Mouse (Mus musculus): Measurements from ENCODE around the gene Bloc1s1.

Gene Bloc1s1

DNA sequence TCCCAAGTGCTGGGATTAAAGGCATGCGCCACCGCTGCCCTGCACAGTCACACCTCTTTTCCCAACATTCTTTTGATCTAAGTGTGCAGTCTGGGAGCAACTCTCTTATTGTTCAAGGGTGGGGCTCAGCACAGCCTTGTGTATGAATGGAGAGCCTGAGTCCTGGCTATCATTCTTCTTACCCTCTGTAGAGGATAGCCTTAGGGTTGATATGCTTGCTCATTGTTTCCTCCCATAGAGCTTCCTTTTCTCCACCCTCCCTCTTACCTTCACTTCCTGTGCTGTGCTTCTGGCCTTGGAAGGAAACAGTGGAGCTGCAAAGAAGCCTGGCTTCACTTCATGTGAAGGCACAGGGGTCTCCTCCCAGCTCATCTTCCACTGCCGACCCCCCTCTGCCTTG, 23.1 kb downstream of the Bloc1s1 start, which contains the start of gene Cd63:
Gene Cd63, plus strand, starts transcription at position 292 of the 400 bp plus-strand sequence.
- ChIA-PET CTCF (interaction anchor here in 3 of 4 experiments (0.6 to 3.8 kb wide), 6 partner anchors 13 to 279 kb away, joined by 3 to 29 read pairs (median 6); no protein-coding TSS in a partner anchor), POLR2A (interaction anchor here (0.6 to 4.6 kb wide), 28 partner anchors 8 to 532 kb away, joined by 3 to 34 read pairs (median 4); partner anchors contain the start of genes Bloc1s1 (in 2 of the 4), Gdf11 (in 2 of the 4), Rab5b (in 2 of the 4) and Rdh5 (in 2 of the 4))

DNA sequence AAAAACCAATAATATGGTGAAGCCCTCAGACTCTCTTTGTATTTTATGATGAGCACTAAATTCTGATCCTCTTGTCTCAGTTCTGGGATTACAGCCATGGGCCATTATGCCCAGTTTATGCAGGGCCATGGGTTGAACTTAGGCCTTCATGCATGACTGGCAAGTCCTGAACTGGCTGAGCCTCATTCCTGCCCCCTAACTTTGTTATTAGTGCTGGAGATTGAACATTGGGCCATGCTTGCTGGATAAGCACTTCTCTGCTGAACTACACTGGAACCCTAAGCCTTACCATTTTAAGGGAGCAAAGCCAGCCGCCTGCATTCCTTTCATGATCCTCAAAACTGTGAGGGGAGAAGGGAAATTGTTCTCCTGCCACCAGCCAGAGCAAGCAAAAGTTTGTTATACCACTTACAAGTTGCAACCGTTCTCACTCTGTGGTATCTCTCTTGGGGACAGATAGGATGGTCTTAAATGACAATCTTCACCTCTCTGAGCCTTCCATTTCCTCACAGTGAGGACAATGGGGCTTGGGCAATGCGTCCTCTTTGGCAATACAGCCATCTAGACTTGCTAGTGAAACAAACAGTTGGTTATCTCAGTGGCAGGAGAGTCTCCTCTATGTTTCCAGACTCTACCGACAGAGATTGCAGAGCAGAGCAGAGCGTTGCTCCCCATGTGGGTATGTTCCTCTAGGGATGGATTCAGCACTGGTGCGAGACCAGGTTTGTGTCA, 23.9 kb downstream of the Bloc1s1 start:
- ChIA-PET CTCF (interaction anchor here in 3 of 4 experiments (0.6 to 3.8 kb wide), 6 partner anchors 13 to 278 kb away, joined by 3 to 29 read pairs (median 6); no protein-coding TSS in a partner anchor), POLR2A (interaction anchor here (0.7 to 4.6 kb wide), 25 partner anchors 9 to 1766 kb away, joined by 3 to 34 read pairs (median 4); partner anchors contain the start of genes Bloc1s1 (in 2 of the 4), Gdf11 (in 2 of the 4), Rdh5 (in 2 of the 4) and Pa2g4 (in 1 of the 4))

GRCm38 (mm10) chr10:128897501-128897900, 26.3 kb downstream of the Bloc1s1 start:
- ChIA-PET CTCF (interaction anchor here in 3 of 4 experiments (0.6 to 2.8 kb wide), 5 partner anchors 16 to 535 kb away, joined by 3 to 19 read pairs (median 4); no protein-coding TSS in a partner anchor), POLR2A (interaction anchor here in 2 of 4 experiments (1.2 to 4.0 kb wide), 6 partner anchors 12 to 77 kb away, joined by 3 to 23 read pairs (median 7); partner anchors contain the start of gene Ormdl2 (in 1 of the 2))

DNA sequence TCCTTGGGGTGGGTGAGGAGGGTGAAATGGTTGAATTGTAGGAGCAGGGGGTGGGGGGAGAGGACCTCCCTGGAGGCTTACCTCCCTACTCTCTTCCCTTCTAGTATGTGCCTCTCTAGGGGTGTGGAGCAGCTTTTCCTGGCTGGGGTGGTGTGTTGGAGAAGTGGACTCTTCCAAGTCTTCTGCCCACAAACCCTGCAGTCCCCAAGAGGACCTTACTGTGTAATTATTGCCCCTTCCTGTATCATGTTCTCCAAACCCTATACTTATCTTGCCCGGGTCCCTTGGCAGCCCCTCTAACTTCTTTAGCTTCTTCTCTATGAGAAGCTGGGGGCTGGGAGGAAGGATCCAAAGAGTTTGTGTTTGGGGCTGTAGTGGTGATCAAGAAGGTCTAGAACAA, 27.0 kb downstream of the Bloc1s1 start:
- CTCF ChIA-PET = interaction anchor here (0.6 to 3.7 kb wide), 11 partner anchors 13 to 534 kb away, joined by 3 to 19 read pairs (median 8); no protein-coding TSS in a partner anchor

GRCm38 (mm10) chr10:128895952-128896693, 27.7 kb downstream of the Bloc1s1 start:
- CTCF ChIA-PET = interaction anchor here (0.6 to 3.7 kb wide), 22 partner anchors 10 to 534 kb away, joined by 3 to 19 read pairs (median 4); partner anchors contain the start of gene Rdh5 (in 1 of the 4)
- POLR2A ChIA-PET = interaction anchor here in 2 of 4 experiments (0.6 to 4.0 kb wide), 23 partner anchors 10 to 557 kb away, joined by 3 to 23 read pairs (median 3); partner anchors contain the start of genes Bloc1s1 (in 2 of the 2), Myl6 (in 1 of the 2), Ormdl2 (in 1 of the 2) and Rps26 (in 1 of the 2)

More for the DNA sequence above, 27.0 kb downstream of the Bloc1s1 start:
- POLR2A ChIA-PET = interaction anchor here in 2 of 4 experiments (0.8 to 4.0 kb wide), 14 partner anchors 12 to 272 kb away, joined by 3 to 23 read pairs (median 4); partner anchors contain the start of genes Bloc1s1 (in 1 of the 2) and Ormdl2 (in 1 of the 2)

DNA sequence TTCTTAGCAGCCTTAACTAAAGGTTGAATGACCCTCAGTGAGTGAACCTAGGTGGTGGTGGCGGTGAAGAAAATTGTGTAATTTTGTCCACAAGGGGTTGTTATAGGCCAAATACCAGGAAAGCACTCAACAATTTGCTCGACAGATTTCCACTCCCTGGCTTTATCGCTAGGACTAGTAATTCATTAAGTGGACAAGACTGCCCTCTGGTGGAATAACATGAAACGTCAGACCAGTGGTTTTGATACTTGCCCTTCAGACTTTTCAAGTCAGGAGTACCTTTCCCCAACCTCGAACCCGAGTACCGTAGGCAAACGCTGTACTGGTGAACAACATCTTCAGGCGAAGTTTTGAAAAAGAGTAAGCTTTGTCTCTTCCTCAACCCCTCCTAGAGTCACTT, 28.4 kb downstream of the Bloc1s1 start:
- ChIA-PET CTCF (interaction anchor here (0.7 to 3.7 kb wide), 19 partner anchors 10 to 282 kb away, joined by 3 to 19 read pairs (median 4); partner anchors contain the start of gene Rdh5 (in 1 of the 4)), POLR2A (interaction anchor here in 3 of 4 experiments (0.5 to 4.0 kb wide), 18 partner anchors 10 to 556 kb away, joined by 3 to 23 read pairs (median 4); partner anchors contain the start of genes Bloc1s1 (in 1 of the 3), Myl6 (in 1 of the 3), Rps26 (in 1 of the 3) and Zc3h10 (in 1 of the 3))

- CTCF ChIA-PET = interaction anchor here in 3 of 4 experiments (0.6 to 1.6 kb wide), 11 partner anchors 21 to 279 kb away, joined by 3 to 8 read pairs (median 3); partner anchors contain the start of genes Dgka (in 1 of the 3) and Suox (in 1 of the 3)
- POLR2A ChIA-PET = interaction anchor here in 3 of 4 experiments (0.6 to 4.6 kb wide), 27 partner anchors 8 to 865 kb away, joined by 3 to 16 read pairs (median 4); partner anchors contain the start of genes Bloc1s1 (in 2 of the 3), Rdh5 (in 2 of the 3), Esyt1 (in 1 of the 3) and Ormdl2 (in 1 of the 3)
Measured at GRCm38 (mm10) chr10:128892246-128892645, 31.6 kb downstream of the Bloc1s1 start.

DNA sequence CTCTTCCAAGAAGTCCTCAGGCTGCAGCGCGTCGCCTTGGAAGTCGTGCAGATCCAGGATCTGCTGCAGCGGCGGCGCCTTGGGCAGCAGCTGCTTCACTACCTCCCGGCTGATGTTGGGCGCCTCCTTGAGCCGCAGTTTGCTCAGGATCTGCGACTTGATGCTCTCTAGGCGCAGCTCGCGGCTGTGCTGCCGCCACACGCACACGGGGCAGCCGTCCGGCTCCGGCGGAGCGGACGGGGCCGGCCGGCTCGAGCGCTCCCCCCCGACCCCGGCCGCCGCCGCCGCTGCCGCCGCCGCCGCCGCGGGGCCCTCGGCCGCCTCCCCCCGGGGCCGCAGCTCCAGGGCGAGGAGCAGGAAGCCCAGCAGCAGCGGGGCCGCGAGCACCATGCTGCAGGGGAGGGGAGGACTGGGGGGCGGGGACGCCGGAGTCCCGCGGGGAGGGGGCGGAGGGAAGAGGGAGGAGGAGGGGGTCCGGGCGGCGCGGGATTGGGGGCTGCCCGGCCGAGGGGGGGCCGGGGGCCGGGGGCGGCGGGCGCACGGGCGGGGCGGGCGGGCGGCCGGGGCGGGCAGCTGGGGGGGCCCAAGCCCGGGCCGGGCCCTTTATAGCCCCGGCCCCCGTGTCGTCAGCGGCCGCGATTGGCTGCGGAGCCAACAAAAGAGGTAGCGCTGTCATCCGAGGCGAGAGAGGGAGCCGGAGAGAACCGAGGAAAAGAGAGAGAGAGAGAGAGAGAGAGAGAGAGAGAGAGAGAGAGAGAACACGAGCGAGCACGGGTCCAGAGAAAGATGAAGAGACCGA, 32.3 kb downstream of the Bloc1s1 start, which contains the start of gene Gdf11:
Gene Gdf11, minus strand, starts transcription at position 423 of the 799 bp plus-strand sequence.
- CTCF ChIA-PET = interaction anchor here in 2 of 4 experiments (0.5 to 1.8 kb wide), 8 partner anchors 10 to 335 kb away, joined by 3 to 8 read pairs (median 3); partner anchors contain the start of gene Suox (in 1 of the 2)
- POLR2A ChIA-PET = interaction anchor here in 2 of 4 experiments (0.7 to 4.6 kb wide), 40 partner anchors 9 to 865 kb away, joined by 3 to 16 read pairs (median 5); partner anchors contain the start of genes Bloc1s1 (in 2 of the 2), Cd63 (in 2 of the 2), Rdh5 (in 2 of the 2) and Dgka (in 1 of the 2)

DNA sequence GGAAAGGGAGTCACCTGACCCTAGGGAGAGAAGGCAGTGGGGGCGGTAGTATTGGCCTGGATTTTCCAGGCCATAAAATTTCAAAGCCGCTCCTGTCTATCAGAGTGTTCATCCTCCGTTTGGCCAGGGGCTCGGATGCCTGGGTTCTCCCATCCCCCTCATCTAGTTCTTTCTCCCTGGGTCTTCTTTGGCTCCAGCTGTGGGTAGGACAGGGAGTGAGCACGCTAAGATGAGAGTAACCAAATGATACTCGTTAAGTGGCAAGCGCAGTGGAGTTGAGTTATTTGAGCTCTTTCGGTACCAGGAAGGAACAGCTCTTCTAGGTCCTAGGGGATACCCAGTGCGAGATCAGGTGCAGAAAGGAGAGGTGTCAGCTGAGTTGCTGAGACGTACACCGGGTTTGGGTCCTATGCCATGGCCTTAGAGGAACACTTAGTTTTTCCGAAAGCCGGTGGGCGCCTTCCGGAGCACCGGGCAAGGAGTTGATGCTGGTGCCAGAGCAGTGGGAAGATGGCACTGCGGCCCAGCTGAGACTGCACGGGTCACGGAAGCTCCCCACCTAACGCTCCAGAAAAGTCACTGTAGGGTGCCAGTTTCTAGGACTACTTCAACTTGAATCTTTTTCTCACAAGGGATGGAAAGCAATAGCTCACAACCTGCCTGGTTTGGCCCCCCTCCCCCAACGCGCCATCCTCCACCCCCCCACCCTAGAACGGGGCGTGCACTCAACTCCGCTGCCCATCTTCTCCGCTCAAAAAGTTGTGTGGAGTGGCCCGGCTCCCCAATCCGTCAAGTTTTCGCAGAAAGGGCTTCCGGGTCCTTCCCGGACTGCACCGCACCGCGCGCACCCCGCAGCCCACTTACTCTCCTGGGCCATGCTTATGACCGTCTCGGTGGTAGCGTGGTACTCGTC, 33.2 kb downstream of the Bloc1s1 start:
- ChIA-PET CTCF (interaction anchor here in 1 of 4 experiments (0.6 to 1.8 kb wide), 6 partner anchors 11 to 558 kb away, joined by 3 to 8 read pairs (median 3); no protein-coding TSS in a partner anchor), POLR2A (interaction anchor here in 2 of 4 experiments (0.6 to 4.6 kb wide), 36 partner anchors 8 to 365 kb away, joined by 3 to 16 read pairs (median 5); partner anchors contain the start of genes Bloc1s1 (in 2 of the 2), Cd63 (in 2 of the 2), Rdh5 (in 2 of the 2) and Dgka (in 1 of the 2))

DNA sequence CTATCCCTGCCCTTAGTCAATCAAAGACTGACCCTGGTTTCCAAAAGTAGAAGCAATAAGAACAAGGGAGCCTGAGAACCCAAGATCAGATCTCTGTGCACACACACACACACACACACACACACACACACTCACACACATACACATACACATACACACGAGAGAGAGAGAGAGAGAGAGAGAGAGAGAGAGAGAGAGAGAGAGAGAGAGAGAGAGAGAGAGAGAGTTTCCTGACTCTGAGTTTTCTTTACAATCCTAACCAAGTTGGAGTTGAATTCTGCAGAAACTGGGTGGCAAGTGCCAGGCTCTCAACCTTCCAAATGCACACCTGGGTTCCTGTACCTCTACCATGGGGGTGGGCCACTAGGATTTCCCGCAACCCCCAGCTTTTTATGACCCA, 34.0 kb downstream of the Bloc1s1 start:
- ChIA-PET POLR2A (interaction anchor here in 2 of 4 experiments (0.6 to 4.6 kb wide), 16 partner anchors 10 to 178 kb away, joined by 3 to 16 read pairs (median 8); partner anchors contain the start of genes Bloc1s1 (in 1 of the 2), Rdh5 (in 1 of the 2) and Tmem198b (in 1 of the 2)), CTCF (interaction anchor here in 1 of 4 experiments (1.6 to 1.8 kb wide), 2 partner anchors 12 to 23 kb away, joined by 3 to 8 read pairs; no protein-coding TSS in a partner anchor)

GRCm38 (mm10) chr10:128888941-128889827, 34.7 kb downstream of the Bloc1s1 start:
- CTCF ChIA-PET = no interaction called here
- POLR2A ChIA-PET = interaction anchor here in 1 of 4 experiments (0.6 to 4.6 kb wide), 4 partner anchors 11 to 177 kb away, joined by 3 to 14 read pairs (median 9); no protein-coding TSS in a partner anchor

GRCm38 (mm10) chr10:128882067-128882466, 41.8 kb downstream of the Bloc1s1 start:
- CTCF ChIA-PET = interaction anchor here in 1 of 4 experiments (1.0 kb wide), 1 partner anchor 31 kb away, joined by 3 read pairs; no protein-coding TSS in a partner anchor
- POLR2A ChIA-PET = interaction anchor here in 3 of 4 experiments (0.6 to 3.4 kb wide), 17 partner anchors 8 to 259 kb away, joined by 3 to 12 read pairs (median 4); partner anchors contain the start of genes Gdf11 (in 1 of the 3) and Pym1 (in 1 of the 3)

DNA sequence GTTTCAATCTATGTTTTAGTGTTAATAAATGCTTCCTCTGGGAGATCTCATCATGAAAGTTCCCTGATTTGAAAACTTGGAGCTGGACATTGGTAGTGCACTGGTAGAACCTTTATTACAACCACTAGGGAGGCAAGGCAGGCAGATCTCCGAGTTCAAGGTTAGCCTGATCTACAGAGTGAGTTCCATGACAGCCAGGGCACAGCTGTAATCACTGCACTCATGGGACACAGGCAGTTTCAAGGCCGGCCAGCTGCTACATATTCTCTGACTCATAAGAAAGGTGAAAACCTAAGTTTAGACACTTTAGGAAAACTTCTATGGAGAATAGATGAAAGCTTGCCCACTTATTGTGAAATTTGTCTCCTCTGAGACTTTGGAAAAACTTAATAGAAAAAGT, 45.0 kb downstream of the Bloc1s1 start:
- POLR2A ChIA-PET = interaction anchor here in 2 of 4 experiments (1.2 to 3.4 kb wide), 7 partner anchors 8 to 29 kb away, joined by 3 to 11 read pairs (median 8); partner anchors contain the start of gene Gdf11 (in 2 of the 2)
- CTCF ChIA-PET = interaction anchor here in 2 of 4 experiments (0.9 kb wide), 2 partner anchors 13 to 35 kb away, joined by 3 to 4 read pairs; no protein-coding TSS in a partner anchor
